Mouse (Mus musculus) megakaryocyte, adult 5-6 weeks (primary cell): ENCODE results near the gene Nr1d2. TPM values are rescaled to one million over a fixed set of nuclear protein-coding genes. Genes with fewer than 3 reads are reported as not detected.
"Not testable (repeated sequence)": the region's sequence is repeated elsewhere in the genome, so short reads cannot be mapped to it uniquely, and the experiment has no call there.

Experiments used
- ATAC-seq: 2 replicates; pipeline ENCODE4 v1.8.0; 2016; ENCODE audit warnings: mild to moderate bottlenecking, inconsistent platforms; ENCODE audit not compliant: poor library complexity, severe bottlenecking
- total RNA-seq, 2 experiments: library from RNA; stranded (forward) in 1 of 2; stranded (reverse) in 1 of 2; fragments of 153-499, 151-499 nt in 1 of 2; fragments of 221-1000, 200-1000 nt in 1 of 2; gene quantifications; 2 replicates each; pipeline versions ENCODE4 v1.2.3 to v1.2.4; 2015 to 2017

Nr1d2 gene
- total RNA-seq, 2 experiments from 2014 or later, result 6.2 to 6.6 TPM

DNA sequence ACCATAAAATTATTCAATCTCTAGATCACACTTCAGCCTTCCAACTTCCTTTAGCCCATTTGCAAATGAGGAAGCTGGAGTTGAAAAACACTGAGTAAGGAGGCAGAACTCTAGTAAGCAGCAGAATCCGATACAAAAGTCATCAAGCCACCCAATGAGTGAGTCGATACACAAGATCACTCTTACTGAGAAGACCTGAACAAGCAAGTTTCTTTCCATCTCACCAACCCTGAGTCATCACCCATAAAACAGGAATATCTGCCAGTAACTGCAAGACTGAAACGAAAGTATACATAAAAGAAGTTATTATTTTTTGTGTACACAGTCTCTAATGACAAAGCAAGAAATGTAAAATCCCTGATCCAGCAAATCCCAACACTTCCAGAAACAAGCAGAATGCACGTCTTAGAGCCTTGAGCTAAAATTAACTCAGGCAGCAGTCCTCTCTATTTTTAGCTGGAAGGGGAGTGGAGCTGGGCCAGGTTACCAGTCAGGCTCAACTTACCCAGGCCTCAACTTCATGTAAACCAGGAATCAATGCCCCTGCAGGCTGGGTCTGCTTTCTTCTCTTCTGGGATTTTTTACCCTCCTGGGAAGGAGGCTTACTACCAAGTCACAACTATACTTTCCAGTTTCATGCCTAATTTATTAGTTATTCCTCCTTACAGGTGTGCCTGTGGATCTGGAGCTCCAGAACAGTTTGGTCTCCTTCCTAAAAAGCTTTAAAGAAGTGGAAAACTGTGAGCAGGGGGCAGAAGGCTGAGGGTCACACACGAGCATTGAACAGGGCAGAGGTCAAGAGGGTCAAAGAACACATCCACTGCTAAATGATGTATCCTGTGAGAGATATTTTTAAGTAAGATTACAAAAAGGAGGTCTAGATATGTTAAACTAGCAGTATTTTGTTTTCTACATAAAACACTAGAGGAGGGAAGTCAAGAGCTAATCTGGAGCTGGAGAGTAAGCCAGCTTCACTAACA, 4.7 kb downstream of the Nr1d2 start:
- peak; percentile 22 for ATAC-seq

DNA sequence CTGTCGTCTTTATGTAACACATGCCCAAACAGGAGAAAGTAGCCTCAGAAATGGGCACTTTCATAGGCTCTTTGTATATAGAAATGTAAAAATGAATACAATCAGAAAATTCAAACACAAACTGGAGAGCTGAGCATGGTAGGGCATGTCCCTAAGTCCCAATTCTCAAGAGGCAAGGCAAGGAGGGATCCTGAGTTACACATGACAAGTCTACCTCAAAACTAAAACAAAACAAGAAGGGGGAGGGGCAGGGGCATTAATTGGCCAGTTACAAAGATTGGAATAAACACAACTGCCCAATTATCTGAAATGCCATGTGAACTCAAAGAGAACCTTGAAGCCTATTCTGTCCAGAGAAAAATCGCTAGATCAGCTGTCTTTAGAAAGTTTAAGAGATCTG, 5.9 kb downstream of the Nr1d2 start:
- ATAC-seq, result no peak

DNA sequence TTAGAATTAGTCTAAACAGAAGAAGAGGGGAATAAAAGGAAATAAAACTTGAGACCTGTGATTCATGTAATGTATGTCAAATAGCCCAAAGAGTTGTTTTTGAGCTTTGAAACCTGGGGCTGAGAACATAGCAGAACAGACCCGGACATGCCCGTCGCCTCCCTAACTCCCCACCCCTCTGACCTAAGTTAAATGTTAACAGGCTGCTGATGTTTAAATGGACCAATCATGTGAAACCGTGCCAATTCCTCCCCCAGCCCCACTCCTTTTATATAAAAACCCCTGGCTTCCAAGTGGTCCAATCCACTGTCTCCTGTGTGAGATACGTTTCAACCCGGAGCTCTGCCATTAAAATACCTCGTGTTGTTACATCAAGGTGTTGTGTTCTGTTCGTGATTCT, 7.1 kb downstream of the Nr1d2 start:
- not testable (repeated sequence) for ATAC-seq

DNA sequence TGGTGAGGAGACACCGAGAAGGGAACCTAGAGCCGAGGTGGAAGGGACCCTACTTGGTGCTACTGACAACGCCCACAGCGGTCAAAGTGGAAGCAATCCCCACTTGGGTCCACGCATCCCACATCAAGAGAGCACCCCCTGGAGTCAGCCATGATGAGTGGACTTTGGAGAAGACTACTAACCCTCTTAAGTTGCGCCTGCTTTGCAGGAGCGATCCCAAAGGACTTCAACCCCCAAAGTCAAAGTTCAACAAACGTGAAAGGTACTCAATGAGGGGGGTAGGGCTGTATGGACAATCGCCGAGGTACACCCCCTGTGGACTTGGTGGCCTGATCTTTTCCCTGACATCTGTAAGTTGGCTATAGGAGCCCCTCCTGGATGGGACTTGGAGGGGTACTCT, 9.2 kb downstream of the Nr1d2 start:
- not testable (repeated sequence) for ATAC-seq

DNA sequence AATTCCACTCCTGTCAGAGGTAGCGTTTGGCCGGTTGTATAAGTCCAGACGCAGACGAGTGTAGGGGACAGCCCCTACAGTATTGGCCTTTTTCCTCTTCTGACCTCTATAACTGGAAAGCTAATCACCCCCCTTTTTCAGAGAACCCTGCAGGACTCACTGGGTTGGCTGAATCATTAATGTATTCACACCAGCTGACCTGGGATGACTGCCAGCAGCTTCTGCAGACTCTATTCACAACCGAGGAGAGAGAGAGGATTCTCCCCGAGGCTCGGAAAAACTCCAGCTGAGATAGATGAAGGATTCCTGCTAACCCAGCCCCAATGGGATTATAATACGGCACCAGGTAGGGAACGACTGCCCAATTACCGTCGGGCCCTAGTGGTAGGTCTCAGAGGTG, 12.7 kb downstream of the Nr1d2 start:
- ATAC-seq, result not testable (repeated sequence)

GRCm38 (mm10) chr14:18225431-18225830, 13.5 kb downstream of the Nr1d2 start:
- not testable (repeated sequence) for ATAC-seq

DNA sequence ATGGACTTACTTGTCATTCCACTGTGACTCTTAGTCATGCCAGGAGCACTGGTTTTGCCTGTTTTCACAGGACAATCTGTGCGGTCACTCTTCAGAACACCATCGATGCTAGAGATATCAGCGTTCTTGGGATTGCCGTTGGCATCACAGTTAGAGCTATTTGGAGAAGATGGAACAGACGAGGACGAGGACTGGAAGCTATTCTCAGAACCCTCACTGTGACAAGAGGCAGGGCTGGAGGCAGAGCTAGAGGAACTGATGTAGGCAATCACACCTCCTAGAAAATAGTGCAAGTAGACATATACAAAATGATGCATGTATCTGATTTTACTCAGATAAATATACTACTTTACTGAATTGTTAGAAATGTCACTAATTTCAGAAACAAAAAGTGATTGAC, 16.9 kb downstream of the Nr1d2 start:
- ATAC-seq, result no peak

GRCm38 (mm10) chr14:18217158-18217557, 21.8 kb downstream of the Nr1d2 start:
- no peak for ATAC-seq

DNA sequence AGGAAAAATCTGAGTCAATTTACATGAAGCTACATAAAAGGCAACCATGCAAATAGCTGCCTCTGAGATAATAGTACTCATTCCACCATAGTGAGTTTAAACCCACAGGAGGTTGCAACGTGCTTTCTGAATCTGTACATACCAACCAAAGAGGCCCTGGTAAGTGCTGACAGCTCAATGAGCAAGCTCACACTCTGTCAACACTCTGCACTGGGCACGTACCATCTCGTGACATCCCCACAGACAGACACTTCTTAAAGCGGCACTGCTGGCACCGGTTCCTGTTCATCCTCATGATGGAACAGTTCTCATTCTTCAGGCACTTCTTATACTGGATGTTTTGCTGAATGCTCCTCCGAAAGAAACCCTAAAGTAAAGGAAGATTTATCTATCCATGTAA, 22.5 kb downstream of the Nr1d2 start:
- no peak for ATAC-seq

- no peak for ATAC-seq
Measured at GRCm38 (mm10) chr14:18210795-18211194, 28.1 kb downstream of the Nr1d2 start.

DNA sequence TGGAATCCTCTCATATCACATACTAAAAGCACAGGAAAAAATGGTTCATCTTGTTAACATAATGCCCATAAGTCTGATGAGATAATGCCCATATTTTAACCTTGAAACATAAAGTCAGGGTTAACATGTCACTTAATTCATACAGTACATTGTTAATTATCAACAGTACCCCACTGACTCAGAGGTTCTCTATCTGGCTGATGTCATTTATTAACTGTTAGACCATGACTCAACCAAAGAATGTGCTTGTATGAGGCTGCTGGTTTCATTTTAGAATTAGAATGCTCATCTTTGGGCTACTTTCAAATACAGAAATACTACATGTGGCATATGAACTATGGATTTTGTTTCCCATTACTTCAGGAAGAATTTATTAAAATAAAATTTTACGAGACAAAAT, 34.6 kb downstream of the Nr1d2 start:
- not testable (repeated sequence) for ATAC-seq

DNA sequence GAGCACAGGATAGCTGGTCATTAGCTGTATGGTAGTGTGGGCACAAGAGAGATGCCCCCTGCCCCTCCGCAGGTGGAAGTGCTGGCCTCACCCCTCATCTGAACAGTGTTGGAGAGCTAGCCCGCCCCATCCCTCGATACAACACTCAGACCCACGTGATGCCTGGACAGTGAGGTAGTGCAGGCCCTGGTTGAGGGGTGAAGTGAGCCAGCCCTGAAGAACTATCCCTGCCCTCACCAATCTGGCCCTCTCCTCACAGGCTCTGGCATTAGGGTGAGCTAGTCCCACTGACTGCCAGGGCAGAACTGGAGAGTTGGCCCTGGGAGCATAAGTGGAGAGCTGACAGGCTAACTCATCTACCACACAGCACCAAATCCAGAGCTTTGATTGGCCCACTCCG, 37.5 kb downstream of the Nr1d2 start:
- no peak for ATAC-seq

DNA sequence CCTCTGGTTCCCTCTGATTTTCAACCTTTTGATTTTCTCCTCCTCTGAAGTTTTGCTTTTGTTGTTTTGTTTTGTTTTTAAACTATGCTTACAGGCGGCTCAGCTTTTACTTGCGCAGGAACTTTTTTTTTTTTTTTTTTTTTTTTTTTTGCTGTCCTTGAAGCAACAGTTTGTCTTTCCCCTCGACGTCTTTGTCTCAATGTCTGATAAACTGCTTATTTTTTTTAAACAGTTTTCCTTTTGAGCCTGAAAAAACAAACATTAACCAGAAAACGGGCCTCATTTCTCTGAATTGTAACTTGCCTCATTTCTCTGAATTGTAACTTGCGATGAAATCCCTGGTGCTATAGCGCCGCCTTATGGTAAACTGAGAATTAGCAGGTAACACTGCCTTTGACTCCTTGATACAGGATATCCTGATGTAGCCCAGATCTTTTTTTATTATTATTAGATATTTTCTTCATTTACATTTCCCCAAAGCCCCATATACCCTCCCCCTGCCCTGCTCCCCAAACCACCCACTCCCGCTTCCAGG, 52.0 kb downstream of the Nr1d2 start:
- no peak for ATAC-seq

- ATAC-seq, result not testable (repeated sequence)
Measured at GRCm38 (mm10) chr14:18177531-18177930, 61.4 kb downstream of the Nr1d2 start.

DNA sequence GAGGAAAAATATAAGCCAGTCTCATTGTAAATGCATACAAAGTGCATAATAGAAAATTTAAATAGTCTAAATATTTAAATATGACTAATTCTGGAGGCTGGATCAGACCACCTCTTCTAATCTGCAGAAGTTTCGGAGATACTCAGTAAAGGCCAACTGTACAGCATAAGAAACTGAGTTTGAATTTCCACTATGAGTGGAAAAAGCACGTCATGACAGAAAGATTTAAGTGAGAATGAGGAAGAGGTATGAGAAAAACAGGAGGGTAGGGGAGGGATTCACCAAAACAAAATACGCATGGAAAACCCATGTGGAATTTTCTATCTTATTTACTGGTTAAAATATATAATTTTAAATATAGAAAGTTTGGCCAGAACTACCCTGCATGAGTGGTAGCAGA, 71.3 kb downstream of the Nr1d2 start:
- ATAC-seq, result no peak

GRCm38 (mm10) chr14:18167041-18167440, 71.9 kb downstream of the Nr1d2 start:
- 0 out of 2 replicates have a peak, but pooled peaks have one; percentile 38 for ATAC-seq

Other genes with a start within 250 kb of the Nr1d2 start
- gene Nkiras1, start 32.0 kb upstream of the Nr1d2 start, total RNA-seq (2015), result 5.5 and 5.9 TPM in 2 replicates
- 1.7 and 6.9 TPM in 2 replicates for gene Nkiras1, start 32.0 kb upstream of the Nr1d2 start, total RNA-seq (2017)
- gene Rpl15, start 32.3 kb upstream of the Nr1d2 start, total RNA-seq (2015), result 1,377 and 1,389 TPM in 2 replicates
- gene Rpl15, start 32.3 kb upstream of the Nr1d2 start, total RNA-seq (2017), result 1,172 and 1,341 TPM in 2 replicates
- 73.6 and 74.5 TPM in 2 replicates for gene Ube2e1, start 92.7 kb upstream of the Nr1d2 start, total RNA-seq (2015)
- 56.5 and 61.4 TPM in 2 replicates for gene Ube2e1, start 92.7 kb upstream of the Nr1d2 start, total RNA-seq (2017)